Mouse (Mus musculus): ENCODE results near the gene Azin2.

DNA sequence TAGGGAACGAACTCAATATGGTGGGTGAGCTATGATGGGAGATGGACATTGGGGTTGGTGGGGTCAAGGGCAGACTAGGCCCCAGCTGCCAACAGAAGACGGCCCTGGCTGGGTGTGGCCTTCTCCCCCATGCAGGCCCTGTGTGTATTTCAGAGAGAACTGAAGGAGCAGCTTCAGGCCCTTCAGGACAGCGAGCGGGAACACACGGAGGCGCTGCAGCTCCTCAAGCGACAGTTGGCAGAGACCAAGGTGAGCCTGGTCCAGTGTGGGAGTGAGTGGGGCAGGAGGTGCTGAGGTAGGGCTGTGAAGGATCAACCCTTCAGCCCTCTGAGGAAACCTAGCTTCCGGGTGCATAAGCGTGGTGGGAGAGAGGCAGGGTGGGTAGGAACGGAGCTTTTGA, 65.6 kb downstream of the Azin2 start:
- TF ChIP-seq CTCF (IDR thresholded peaks at IDR 0.05; ENCODE audit: borderline replicate concordance, control insufficient read depth, extremely low read depth, insufficient read depth, low read length, poor library complexity) (no peak), POLR2A (IDR thresholded peaks at IDR 0.05; ENCODE audit: control insufficient read depth, extremely low read depth, insufficient read depth, low read length, poor library complexity) (no peak)

Data from thymus, adult 2 months (tissue).